Mouse (Mus musculus) liver, embryonic 14.5 days (tissue): Measurements from ENCODE around the gene Sirpb1c. TPM values are rescaled to one million over a fixed set of nuclear protein-coding genes. Genes with fewer than 3 reads are reported as not detected.

Experiments
- polyA plus RNA-seq, 2 experiments: library from polyadenylated mRNA; depleted of rRNA in 1 of 2; stranded (reverse) in 1 of 2; unstranded in 1 of 2; fragments of >200 nt; fragmentation: Nextera tagmentation in 1 of 2; extraction: Ambion mirVana in 1 of 2; gene quantifications; 2 replicates each; pipeline versions ENCODE4 v1.2.1 to v1.2.3; 2012 to 2014

The Sirpb1c gene
- polyA plus RNA-seq, 2 experiments: 0.06 TPM; not detected in 1

Other genes with a start within 250 kb of the Sirpb1c start
- gene Gm5150, start 157.9 kb upstream of the Sirpb1c start, polyA plus RNA-seq (2012; rRNA removed): 0.36 and 0.51 TPM in 2 replicates
- gene Gm5150, start 157.9 kb upstream of the Sirpb1c start, polyA plus RNA-seq (2014; fragmentation: Nextera tagmentation; extraction: Ambion mirVana): 0.15 and 0.69 TPM in 2 replicates